Mouse (Mus musculus) CH12.LX (cell line): ENCODE measurements around the gene Egfl7. TPM values are rescaled to one million over a fixed set of nuclear protein-coding genes. Genes with fewer than 3 reads are reported as not detected.

Experiments used
- DNase-seq: peaks from one replicate; pipeline ENCODE4 v3.0.0-alpha.2; 2013; ENCODE audit errors: extremely low read depth
- H3K27ac ChIP-seq: 2 replicates; pipeline ENCODE4 v1.5.1; 2012; ENCODE audit warnings: low read depth, mild to moderate bottlenecking, control low read depth, moderate library complexity; ENCODE audit not compliant: insufficient read depth
- H3K27me3 ChIP-seq: replicated peaks from 2 replicates; pipeline ENCODE3; 2012; ENCODE audit warnings: inconsistent platforms
- H3K36me3 ChIP-seq, 2 experiments: replicated peaks in 1 of 2; 2 replicates each; pipeline versions ENCODE3 to v1.6.1; 2012; ENCODE audit warnings: inconsistent platforms in 1 of 2, low read length in 1 of 2, mild to moderate bottlenecking in 1 of 2, mixed read lengths in 1 of 2, moderate library complexity in 1 of 2; ENCODE audit not compliant: control insufficient read depth in 1 of 2, insufficient read depth in 1 of 2
- H3K4me1 ChIP-seq, 2 experiments: 2 replicates each; pipeline ENCODE4 v1.6.1; 2012; ENCODE audit warnings: inconsistent platforms in 1 of 2, moderate library complexity in 1 of 2; ENCODE audit not compliant: insufficient read depth in 2 of 2, control insufficient read depth in 1 of 2
- H3K4me2 ChIP-seq: 2 replicates; pipeline ENCODE4 v1.6.1; 2012; ENCODE audit warnings: low read depth, mild to moderate bottlenecking, control low read depth; ENCODE audit not compliant: poor library complexity, insufficient read depth, severe bottlenecking
- H3K4me3 ChIP-seq, 3 experiments: fragments of 150-350 bp in 1 of 3; sonication (generic) in 1 of 3; replicated peaks in 1 of 3; 2 replicates each; pipeline versions ENCODE3 to v1.5.1; 2011 to 2012; ENCODE audit warnings: low read depth in 2 of 3, low read length in 2 of 3, mild to moderate bottlenecking in 2 of 3, moderate library complexity in 2 of 3, control low read depth in 1 of 3, improper control_type of control experiment in 1 of 3, inconsistent platforms in 1 of 3, mixed read lengths in 1 of 3; ENCODE audit not compliant: poor library complexity in 1 of 3
- H3K79me2 ChIP-seq: replicated peaks from 2 replicates; pipeline ENCODE4 v1.6.1; 2012; ENCODE audit warnings: mild to moderate bottlenecking, moderate library complexity; ENCODE audit not compliant: control insufficient read depth, poor library complexity, insufficient read depth, severe bottlenecking; ENCODE audit errors: extremely low read depth
- H3K9ac ChIP-seq: 2 replicates; pipeline ENCODE4 v1.6.1; 2012; ENCODE audit warnings: low read depth, mild to moderate bottlenecking, control low read depth, moderate library complexity; ENCODE audit not compliant: insufficient read depth
- H3K9me3 ChIP-seq: replicated peaks from 2 replicates; pipeline ENCODE3; 2012; ENCODE audit warnings: low read length, inconsistent platforms, mixed read lengths
- BHLHE40 ChIP-seq: IDR thresholded peaks from 2 replicates; pipeline ENCODE4 v1.6.1; 2011; ENCODE audit warnings: mild to moderate bottlenecking, low read depth, low read length, improper control_type of control experiment
- CTCF ChIP-seq, 2 experiments: IDR thresholded peaks in 1 of 2; conservative IDR thresholded peaks in 1 of 2; 2 replicates each; pipeline ENCODE4 v1.5.1; 2011 to 2012; ENCODE audit warnings: low read depth in 2 of 2, low read length in 2 of 2, improper control_type of control experiment in 1 of 2, inconsistent platforms in 1 of 2, mild to moderate bottlenecking in 1 of 2, moderate library complexity in 1 of 2
- EP300 ChIP-seq: IDR thresholded peaks from 2 replicates; pipeline ENCODE4 v1.6.1; 2011; ENCODE audit warnings: low read length, improper control_type of control experiment
- ETS1 ChIP-seq: conservative IDR thresholded peaks from 2 replicates; pipeline ENCODE4 v1.6.1; 2012; ENCODE audit warnings: low read depth, mild to moderate bottlenecking, inconsistent platforms, low read length, improper control_type of control experiment, moderate library complexity
- GABPA ChIP-seq: IDR thresholded peaks from 2 replicates; pipeline ENCODE4 v1.6.1; 2012; ENCODE audit warnings: low read depth, low read length, improper control_type of control experiment, inconsistent platforms; ENCODE audit not compliant: insufficient replicate concordance
- IRF4 ChIP-seq: IDR thresholded peaks from 2 replicates; pipeline ENCODE4 v1.6.1; 2014; ENCODE audit warnings: low read depth, mild to moderate bottlenecking, inconsistent platforms, low read length, improper control_type of control experiment
- JUND ChIP-seq: conservative IDR thresholded peaks from 2 replicates; pipeline ENCODE4 v1.6.1; 2011; ENCODE audit warnings: low read depth, low read length, improper control_type of control experiment
- MAFK ChIP-seq: IDR thresholded peaks from 2 replicates; pipeline ENCODE4 v1.6.1; 2011; ENCODE audit warnings: low read length, improper control_type of control experiment; ENCODE audit not compliant: insufficient replicate concordance
- MAX ChIP-seq: IDR thresholded peaks from 2 replicates; pipeline ENCODE4 v1.6.1; 2011; ENCODE audit warnings: low read length, improper control_type of control experiment
- MYC ChIP-seq: IDR thresholded peaks from 2 replicates; pipeline ENCODE4 v1.6.1; 2011; ENCODE audit warnings: low read depth, mild to moderate bottlenecking, improper control_type of control experiment, low read length
- NRF1 ChIP-seq: IDR thresholded peaks from 2 replicates; pipeline ENCODE4 v1.6.1; 2014; ENCODE audit warnings: low read depth, mild to moderate bottlenecking, inconsistent platforms, low read length, improper control_type of control experiment, moderate library complexity
- PAX5 ChIP-seq: IDR thresholded peaks from 2 replicates; pipeline ENCODE4 v1.6.1; 2012; ENCODE audit warnings: low read length, inconsistent platforms, mixed read lengths
- POLR2A ChIP-seq: IDR thresholded peaks from 2 replicates; pipeline ENCODE4 v1.6.1; 2011; ENCODE audit warnings: low read depth, mild to moderate bottlenecking, improper control_type of control experiment, low read length
- SMC3 ChIP-seq: IDR thresholded peaks from 2 replicates; pipeline ENCODE4 v1.6.1; 2011; ENCODE audit warnings: low read depth, low read length, improper control_type of control experiment
- TBP ChIP-seq: conservative IDR thresholded peaks from 2 replicates; pipeline ENCODE4 v1.6.1; 2011; ENCODE audit warnings: low read depth, low read length, improper control_type of control experiment
- UBTF ChIP-seq: IDR thresholded peaks from 2 replicates; pipeline ENCODE4 v1.6.1; 2012; ENCODE audit warnings: low read depth, mild to moderate bottlenecking, inconsistent platforms, low read length, improper control_type of control experiment, moderate library complexity
- USF1 ChIP-seq: IDR thresholded peaks from 2 replicates; pipeline ENCODE4 v1.6.1; 2014; ENCODE audit warnings: low read depth, mild to moderate bottlenecking, inconsistent platforms, low read length, improper control_type of control experiment
- USF2 ChIP-seq: conservative IDR thresholded peaks from 2 replicates; pipeline ENCODE4 v1.6.1; 2011; ENCODE audit warnings: low read depth, low read length, improper control_type of control experiment
- ZC3H11A ChIP-seq: IDR thresholded peaks from 2 replicates; pipeline ENCODE4 v1.6.1; 2012; ENCODE audit warnings: low read depth, mild to moderate bottlenecking, inconsistent platforms, low read length, improper control_type of control experiment
- ZKSCAN1 ChIP-seq: IDR thresholded peaks from 2 replicates; pipeline ENCODE4 v1.6.1; 2012; ENCODE audit warnings: low read depth, inconsistent platforms, low read length, improper control_type of control experiment, borderline replicate concordance
- dilution Hi-C: fragments of 300-500 bp; cut with MboI; formaldehyde crosslinking; loops from 2 replicates; pipeline ENCODE4 v1.14.3; 2020; ENCODE audit warnings: low sequenced_read_pairs; ENCODE audit not compliant: extremely low pct_unique_long_range_greater_than_20kb, extremely low pct_ligation_motif_present
- in situ Hi-C: fragments of 300-500 bp; cut with MboI; formaldehyde crosslinking; loops from 3 replicates; pipeline ENCODE4 v1.14.3; 2019; ENCODE audit warnings: low sequenced_read_pairs, low pct_ligation_motif_present, low pct_unique_long_range_greater_than_20kb, mixed read lengths
- polyA plus RNA-seq: library from polyadenylated mRNA; unstranded; fragments of >175 nt; gene quantifications from 2 replicates; pipeline ENCODE4 v1.2.1, GENCODE M21; 2012; ENCODE audit warnings: low read depth; ENCODE audit not compliant: insufficient read length
- total RNA-seq, 2 experiments: library from RNA; depleted of rRNA; stranded (reverse); fragments of 300-350 nt in 1 of 2; fragments of >200 nt in 1 of 2; gene quantifications; 2 replicates each; pipeline ENCODE4 v1.2.3; 2012 to 2014

Egfl7 gene
- total and polyA plus RNA-seq, 3 experiments, result 20.1 to 39.3 (median 24.7) TPM

- no peak for DNase-seq
- H3K9ac ChIP-seq, result no peak overlapping the region
- H3K9me3 ChIP-seq, result no peaks in the 10 kb centered on the region
- dilution Hi-C loops, result no loop called here
- TF ChIP-seq USF1 (no peak), MYC (no peak), POLR2A (no peak), MAFK (no peak), EP300 (no peak), BHLHE40 (no peak), ZKSCAN1 (no peak), GABPA (no peak), USF2 (no peak), NRF1 (no peak), JUND (no peak), IRF4 (no peak), CTCF (conservative IDR thresholded peaks at IDR 0.05 in 1 of 2, IDR thresholded peaks at IDR 0.05 in 1 of 2; ENCODE audit: low read depth in 2 of 2, low read length in 2 of 2) (no peak), ETS1 (no peak), ZC3H11A (no peak), TBP (no peak), UBTF (no peak)
- in situ Hi-C loops, result no loop called here
- no peak overlapping the region for H3K4me2 ChIP-seq
- no peak overlapping the region for H3K27ac ChIP-seq
- peaks cover 85% of the 10 kb centered on the region for H3K27me3 ChIP-seq
- H3K4me3 ChIP-seq, result no peak overlapping the region
- no peaks in the 10 kb centered on the region for H3K79me2 ChIP-seq
- peaks cover 13 to 38% of the 10 kb centered on the region in 2 experiments for H3K4me1 ChIP-seq
- no peaks in the 10 kb centered on the region for H3K36me3 ChIP-seq
Observed at GRCm38 (mm10) chr2:26607056-26607910, 27.5 kb downstream of the Egfl7 start.

GRCm38 (mm10) chr2:26608781-26609180 lies 29.0 kb downstream of the Egfl7 start:
- no peak for DNase-seq
- Histone ChIP-seq H3K9ac (no peak overlapping the region), H3K4me1 (peaks cover 10 to 30% of the 10 kb centered on the region in 2 experiments; a peak in 3 of 4 replicates), H3K27ac (no peak overlapping the region), H3K27me3 (peaks cover 82% of the 10 kb centered on the region), H3K4me3 (no peak overlapping the region), H3K9me3 (no peaks in the 10 kb centered on the region)
- in situ Hi-C loops, result no loop called here
- TF ChIP-seq JUND (no peak), MAFK (no peak), SMC3 (no peak), PAX5 (no peak), MAX (no peak)
- TF ChIP-seq, all 38 proteins: peak for 0
- Histone ChIP-seq H3K4me2 (no peak overlapping the region), H3K36me3 (no peaks in the 10 kb centered on the region), H3K79me2 (no peaks in the 10 kb centered on the region)
- dilution Hi-C loops, result no loop called here
